8 mouse cellular contexts compared by ENCODE assay signal in the genomic region with DNA sequence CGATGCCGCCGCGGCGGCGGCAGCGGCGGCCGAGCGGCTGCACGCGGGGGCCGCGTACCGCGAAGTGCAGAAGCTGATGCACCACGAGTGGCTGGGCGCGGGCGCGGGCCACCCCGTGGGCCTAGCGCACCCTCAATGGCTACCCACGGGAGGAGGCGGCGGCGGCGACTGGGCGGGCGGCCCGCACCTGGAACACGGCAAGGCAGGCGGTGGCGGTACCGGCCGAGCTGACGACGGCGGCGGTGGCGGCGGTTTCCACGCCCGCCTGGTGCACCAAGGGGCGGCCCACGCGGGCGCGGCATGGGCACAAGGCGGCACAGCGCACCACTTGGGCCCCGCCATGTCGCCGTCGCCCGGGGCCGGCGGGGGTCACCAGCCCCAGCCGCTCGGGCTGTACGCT. TPM values are rescaled to one million over a fixed set of nuclear protein-coding genes. Genes with fewer than 3 reads are reported as not detected.
DNase-seq lines count a peak whose midpoint lies in the region; ATAC-seq and TF ChIP-seq lines count a peak whose summit lies in the region.

No protein-coding gene starts in this region.

- peaks cover 76% of the 10 kb centered on the region for H3K27me3 ChIP-seq in heart, embryonic 16.5 days (ENCODE audit: control insufficient read depth, insufficient read depth, low read length)
- peaks cover 13% of the 10 kb centered on the region; the same call in 1 of the 2 replicates for H3K27me3 ChIP-seq in G1E (ENCODE audit: insufficient read depth, low read length)
- peaks cover 53% of the 10 kb centered on the region for H3K27me3 ChIP-seq in forebrain, embryonic 15.5 days
- H3K27me3 ChIP-seq in liver, embryonic 14.5 days (ENCODE audit: control insufficient read depth, insufficient read depth, low read length): peaks cover 100% of the 10 kb centered on the region

- peak overlapping the region; percentile 67 for H3K4me3 ChIP-seq in heart, embryonic 16.5 days (ENCODE audit: low read length)
- H3K4me3 ChIP-seq in G1E (ENCODE audit: low read depth, low read length): peak overlapping the region; percentile 7; the same call in 1 of the 2 replicates
- H3K4me3 ChIP-seq in forebrain, embryonic 15.5 days: peak overlapping the region; percentile 77
- peak overlapping the region in 1 of 2 experiments; percentile 52; a peak in 2 of 4 replicates for H3K4me3 ChIP-seq in liver, embryonic 14.5 days (ENCODE audit: insufficient read depth in 1 of 2, low read depth in 2 of 2, low read length in 2 of 2)

- no peaks in the 10 kb centered on the region for H3K36me3 ChIP-seq in heart, embryonic 16.5 days (ENCODE audit: control insufficient read depth, insufficient read depth)
- no peaks in the 10 kb centered on the region for H3K36me3 ChIP-seq in G1E (replicated peaks)
- H3K36me3 ChIP-seq in forebrain, embryonic 15.5 days: no peaks in the 10 kb centered on the region
- no peaks in the 10 kb centered on the region for H3K36me3 ChIP-seq in liver, embryonic 14.5 days (replicated peaks; ENCODE audit: control insufficient read depth, insufficient read depth, low read depth)

- H3K9me3 ChIP-seq in heart, embryonic 16.5 days (replicated peaks; ENCODE audit: control insufficient read depth, low read length): no peaks in the 10 kb centered on the region
- H3K9me3 ChIP-seq in G1E (replicated peaks): peaks cover 35% of the 10 kb centered on the region
- no peaks in the 10 kb centered on the region for H3K9me3 ChIP-seq in forebrain, embryonic 15.5 days
- H3K9me3 ChIP-seq in liver, embryonic 14.5 days (ENCODE audit: control insufficient read depth, low read length): no peaks in the 10 kb centered on the region

- no peak for TF ChIP-seq EP300 in liver, embryonic 14.5 days (IDR thresholded peaks at IDR 0.05; ENCODE audit: low read depth)

- no peak for DNase-seq in heart, adult 8-10 months (ENCODE audit: low spot score)
- no peak for DNase-seq in G1E (ENCODE audit: low spot score)
- no peak for DNase-seq in liver, embryonic 14.5 days (ENCODE audit: low read depth in 3 of 3, low spot score in 3 of 3)
- DNase-seq in frontal cortex, adult 2 months (ENCODE audit: extremely low spot score in 1 of 2, low spot score in 1 of 2): no peak
- no peak for DNase-seq in adrenal gland, adult 8-10 months
- no peak for DNase-seq in urinary bladder, postnatal 4 days (ENCODE audit: low spot score in 2 of 2)

- ATAC-seq in heart, embryonic 16.5 days (replicated peaks; ENCODE audit: extremely low read depth, insufficient read depth, low FRiP score): no peak
- no peak for ATAC-seq in G1E (ENCODE audit: extremely low read depth, insufficient number of reproducible peaks, low FRiP score, poor library complexity, severe bottlenecking)
- no peak; the same call in 1 of the 2 replicates for ATAC-seq in forebrain, embryonic 15.5 days (replicated peaks)
- peak; percentile 25; the same call in 1 of the 2 replicates for ATAC-seq in liver, embryonic 14.5 days (ENCODE audit: insufficient read depth)

- peaks cover 6% of the 10 kb centered on the region; the same call in 1 of the 2 replicates for H3K4me1 ChIP-seq in heart, embryonic 16.5 days (ENCODE audit: control insufficient read depth, insufficient read depth, low read length)
- no peaks in the 10 kb centered on the region for H3K4me1 ChIP-seq in G1E (ENCODE audit: insufficient read depth, low read depth, low read length)
- peaks cover 58% of the 10 kb centered on the region for H3K4me1 ChIP-seq in forebrain, embryonic 15.5 days
- no peaks in the 10 kb centered on the region for H3K4me1 ChIP-seq in liver, embryonic 14.5 days (replicated peaks; ENCODE audit: control insufficient read depth in 2 of 2, insufficient read depth in 2 of 2, low read length in 1 of 2)

- peak overlapping the region; percentile 49; the same call in 1 of the 2 replicates for H3K9ac ChIP-seq in heart, embryonic 16.5 days (ENCODE audit: low read length)
- H3K9ac ChIP-seq in forebrain, embryonic 15.5 days (replicated peaks): peak overlapping the region; percentile 60
- H3K9ac ChIP-seq in liver, embryonic 14.5 days (replicated peaks): no peak overlapping the region

- peak overlapping the region; percentile 98 for H3K4me2 ChIP-seq in heart, embryonic 16.5 days (ENCODE audit: low read depth, low read length)
- peak overlapping the region; percentile 93 for H3K4me2 ChIP-seq in forebrain, embryonic 15.5 days (replicated peaks)
- H3K4me2 ChIP-seq in liver, embryonic 14.5 days (ENCODE audit: low read depth): peak overlapping the region; percentile 73

- no peak for TF ChIP-seq CTCF in G1E (IDR thresholded peaks at IDR 0.05; ENCODE audit: low read depth, low read length)
- TF ChIP-seq CTCF in liver, embryonic 14.5 days (IDR thresholded peaks at IDR 0.05; ENCODE audit: low read depth): no peak

- no peak overlapping the region for H3K27ac ChIP-seq in heart, embryonic 16.5 days (ENCODE audit: low read length)
- peak overlapping the region; percentile 69 for H3K27ac ChIP-seq in forebrain, embryonic 15.5 days (replicated peaks)
- no peak overlapping the region for H3K27ac ChIP-seq in liver, embryonic 14.5 days

- WGBS in heart, embryonic 16.5 days: under 1% methylated on average over 46 of the region's 61 CpGs
- under 1% methylated on average over 54 of the region's 61 CpGs for WGBS in forebrain, embryonic 15.5 days
- WGBS in liver, embryonic 14.5 days (ENCODE audit: insufficient replicate concordance): 2% methylated on average over 45 of the region's 61 CpGs

RNA-seq across cellular contexts. Expression of gene Pou3f1, which starts 1.2 kb away (rescaled TPM):
- polyA plus RNA-seq in heart, embryonic 16.5 days (2015; fragmentation: Nextera tagmentation; extraction: Ambion mirVana): 0.15 and 0.17 TPM in 2 replicates
- under 1 TPM; 0.09 to 0.31 (median 0.14) TPM for total RNA-seq in heart, adult 8-10 months (2022)
- total RNA-seq in G1E (2014; fragmentation: Nextera tagmentation) (not detected in 2 replicates), G1E (2017) (0.05 TPM in 1 of 2 replicates, not detected in the other)
- polyA plus RNA-seq in G1E (2012): not detected in 2 replicates
- 21.5 and 21.8 TPM in 2 replicates for polyA plus RNA-seq in forebrain, embryonic 15.5 days (2015; fragmentation: Nextera tagmentation; extraction: Ambion mirVana)
- polyA plus RNA-seq in liver, embryonic 14.5 days (2012; rRNA removed): 0.01 and 0.02 TPM in 2 replicates
- not detected in 2 replicates for polyA plus RNA-seq in liver, embryonic 14.5 days (2014; fragmentation: Nextera tagmentation; extraction: Ambion mirVana)
- polyA plus RNA-seq in frontal cortex, adult 2 months (2012; rRNA removed): 6.9 and 11.6 TPM in 2 replicates
- under 1 TPM; 0.06 to 0.15 (median 0.11) TPM for total RNA-seq in adrenal gland, adult 8-10 months (2022)

RNA-seq across cellular contexts. Expression of gene Utp11, which starts 35.6 kb away (rescaled TPM):
- 40.3 and 49.2 TPM in 2 replicates for polyA plus RNA-seq in heart, embryonic 16.5 days (2015; fragmentation: Nextera tagmentation; extraction: Ambion mirVana)
- total RNA-seq in heart, adult 8-10 months (2022): 10 to 100 TPM; 12.4 to 14.5 (median 13.7) TPM
- 80.4 and 94.2 TPM in 2 replicates for total RNA-seq in G1E (2014; fragmentation: Nextera tagmentation)
- 69.2 and 94.3 TPM in 2 replicates for total RNA-seq in G1E (2017)
- 12.6 and 16.7 TPM in 2 replicates for polyA plus RNA-seq in G1E (2012)
- polyA plus RNA-seq in forebrain, embryonic 15.5 days (2015; fragmentation: Nextera tagmentation; extraction: Ambion mirVana): 44.4 and 46.0 TPM in 2 replicates
- 7.5 and 16.4 TPM in 2 replicates for polyA plus RNA-seq in liver, embryonic 14.5 days (2012; rRNA removed)
- 20.8 and 22.4 TPM in 2 replicates for polyA plus RNA-seq in liver, embryonic 14.5 days (2014; fragmentation: Nextera tagmentation; extraction: Ambion mirVana)
- 19.0 and 20.7 TPM in 2 replicates for polyA plus RNA-seq in frontal cortex, adult 2 months (2012; rRNA removed)
- total RNA-seq in adrenal gland, adult 8-10 months (2022): 10 to 100 TPM; 31.2 to 40.7 (median 34.4) TPM

RNA-seq across cellular contexts. Expression of gene Fhl3, which starts 42.7 kb away (rescaled TPM):
- polyA plus RNA-seq in heart, embryonic 16.5 days (2015; fragmentation: Nextera tagmentation; extraction: Ambion mirVana): 3.8 and 5.0 TPM in 2 replicates
- 10 to 100 TPM in 2 of 4 experiments, 1 to 10 TPM in 2; 8.8 to 18.8 (median 11.2) TPM for total RNA-seq in heart, adult 8-10 months (2022)
- 22.9 and 29.7 TPM in 2 replicates for total RNA-seq in G1E (2014; fragmentation: Nextera tagmentation)
- total RNA-seq in G1E (2017): 13.5 and 15.2 TPM in 2 replicates
- 27.6 and 28.2 TPM in 2 replicates for polyA plus RNA-seq in G1E (2012)
- 1.6 and 2.2 TPM in 2 replicates for polyA plus RNA-seq in forebrain, embryonic 15.5 days (2015; fragmentation: Nextera tagmentation; extraction: Ambion mirVana)
- 2.8 TPM in 2 replicates for polyA plus RNA-seq in liver, embryonic 14.5 days (2012; rRNA removed)
- polyA plus RNA-seq in liver, embryonic 14.5 days (2014; fragmentation: Nextera tagmentation; extraction: Ambion mirVana): 2.7 and 2.9 TPM in 2 replicates
- 2.0 and 2.2 TPM in 2 replicates for polyA plus RNA-seq in frontal cortex, adult 2 months (2012; rRNA removed)
- total RNA-seq in adrenal gland, adult 8-10 months (2022): 10 to 100 TPM in 2 of 4 experiments, 1 to 10 TPM in 2; 5.5 to 12.8 (median 8.9) TPM

RNA-seq across cellular contexts. Expression of gene 3100002H09Rik, which starts 47.2 kb away (rescaled TPM):
- 0.17 TPM in 1 of 2 replicates, not detected in the other for polyA plus RNA-seq in heart, embryonic 16.5 days (2015; fragmentation: Nextera tagmentation; extraction: Ambion mirVana)
- not detected for total RNA-seq in heart, adult 8-10 months (2022)
- total RNA-seq in G1E (2014; fragmentation: Nextera tagmentation): not detected in 2 replicates
- 0.27 TPM in 1 of 2 replicates, not detected in the other for total RNA-seq in G1E (2017)
- polyA plus RNA-seq in G1E (2012): not detected in 2 replicates
- polyA plus RNA-seq in forebrain, embryonic 15.5 days (2015; fragmentation: Nextera tagmentation; extraction: Ambion mirVana): 1.2 TPM in 2 replicates
- not detected in 2 replicates for polyA plus RNA-seq in liver, embryonic 14.5 days (2012; rRNA removed)
- polyA plus RNA-seq in liver, embryonic 14.5 days (2014; fragmentation: Nextera tagmentation; extraction: Ambion mirVana): not detected in 2 replicates
- 0.14 and 0.21 TPM in 2 replicates for polyA plus RNA-seq in frontal cortex, adult 2 months (2012; rRNA removed)
- total RNA-seq in adrenal gland, adult 8-10 months (2022): not detected

RNA-seq across cellular contexts. Expression of gene Sf3a3, which starts 56.8 kb away (rescaled TPM):
- 77.7 and 95.1 TPM in 2 replicates for polyA plus RNA-seq in heart, embryonic 16.5 days (2015; fragmentation: Nextera tagmentation; extraction: Ambion mirVana)
- total RNA-seq in heart, adult 8-10 months (2022): 10 to 100 TPM; 15.5 to 17.3 (median 16.5) TPM
- total RNA-seq in G1E (2014; fragmentation: Nextera tagmentation) (106 and 126 TPM in 2 replicates), G1E (2017) (168 and 172 TPM in 2 replicates)
- 53.7 and 56.7 TPM in 2 replicates for polyA plus RNA-seq in G1E (2012)
- 132 and 133 TPM in 2 replicates for polyA plus RNA-seq in forebrain, embryonic 15.5 days (2015; fragmentation: Nextera tagmentation; extraction: Ambion mirVana)
- polyA plus RNA-seq in liver, embryonic 14.5 days (2012; rRNA removed): 21.2 and 42.1 TPM in 2 replicates
- 59.2 and 63.6 TPM in 2 replicates for polyA plus RNA-seq in liver, embryonic 14.5 days (2014; fragmentation: Nextera tagmentation; extraction: Ambion mirVana)
- polyA plus RNA-seq in frontal cortex, adult 2 months (2012; rRNA removed): 35.5 and 40.4 TPM in 2 replicates
- 10 to 100 TPM; 33.5 to 42.5 (median 37.2) TPM for total RNA-seq in adrenal gland, adult 8-10 months (2022)
